Mouse (Mus musculus) lung, adult 18-20 months (tissue): ENCODE measurements at regions not wholly inside any gene's neighbourhood (a gene's known extent, or its start where the extent isn't known, plus 50 kb on each side); places are given as distances from the start of the nearest gene placed in this dataset.

Experiments used
- DNase-seq, 2 experiments: peaks; one replicate each; pipeline ENCODE4 v3.0.0; 2022; ENCODE audit warnings: mixed read lengths in 2 of 2

GRCm38 (mm10) chr7:37096291-37096690 is 398.4 kb downstream of the Tshz3 start:
- DNase-seq = no peak

DNA sequence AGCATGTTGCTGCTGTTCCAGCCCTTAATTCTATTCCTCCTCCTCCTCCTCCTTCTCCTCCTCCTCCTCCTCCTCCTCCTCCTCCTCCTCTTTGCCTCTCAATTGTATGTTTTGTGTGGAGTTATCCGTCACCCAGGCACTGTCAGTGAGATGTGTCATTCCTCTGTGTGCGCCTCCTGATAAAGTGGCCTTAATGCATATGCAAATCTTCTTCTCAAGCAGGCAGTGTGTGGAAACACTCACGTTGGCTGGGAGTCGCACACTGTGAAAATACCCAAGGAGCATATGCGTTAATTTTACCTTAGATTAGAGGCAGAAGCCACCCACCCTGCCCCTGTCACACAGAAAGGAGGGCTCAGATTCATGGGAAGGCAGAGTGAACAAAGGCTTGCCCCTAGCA is 401.0 kb downstream of the Tshz3 start:
- DNase-seq = no peak

- no peak for DNase-seq
These were observed 406.8 kb downstream of the Tshz3 start for GRCm38 (mm10) chr7:37104671-37105070.

- no peak for DNase-seq
These were observed 413.2 kb downstream of the Tshz3 start for GRCm38 (mm10) chr7:37111071-37111470.

DNA sequence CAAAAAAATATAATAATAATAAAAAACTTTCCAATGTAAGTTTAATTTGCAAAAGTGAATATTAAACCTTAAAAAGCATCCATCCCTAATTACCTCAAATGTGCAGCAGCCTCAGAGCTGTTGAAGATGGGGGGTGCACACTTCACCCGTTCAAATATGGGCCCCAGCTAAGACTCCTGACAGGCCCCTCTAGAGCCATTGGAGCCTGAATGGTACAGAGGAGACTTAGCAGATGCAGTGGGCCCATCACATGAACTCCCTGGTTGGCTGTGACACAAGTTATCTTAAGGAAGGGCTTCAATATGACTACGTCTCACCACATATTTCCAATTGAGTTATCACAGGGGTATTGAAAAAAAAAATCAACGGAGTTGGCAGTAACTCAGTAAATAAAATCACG is 422.9 kb downstream of the Tshz3 start:
- no peak for DNase-seq

DNA sequence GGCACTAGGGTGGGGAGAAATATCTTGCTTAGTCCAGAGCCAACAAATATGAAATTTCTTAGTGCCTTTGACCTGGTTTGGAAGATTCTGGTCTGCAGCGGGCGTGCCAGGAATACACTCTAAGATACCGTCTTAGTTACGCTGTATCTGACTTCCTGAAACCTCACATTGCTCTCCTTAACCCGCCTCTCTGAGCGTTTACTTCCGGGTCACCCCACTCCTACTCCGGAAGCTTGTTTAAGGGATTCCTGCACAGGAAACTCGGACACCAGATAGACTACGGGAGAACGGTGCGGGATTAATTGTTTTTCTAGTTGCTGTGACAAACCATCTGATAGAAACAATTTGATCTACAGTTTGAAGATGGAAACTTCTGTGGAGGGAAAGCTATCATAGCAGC is 442.3 kb downstream of the Tshz3 start:
- DNase-seq = no peak

DNA sequence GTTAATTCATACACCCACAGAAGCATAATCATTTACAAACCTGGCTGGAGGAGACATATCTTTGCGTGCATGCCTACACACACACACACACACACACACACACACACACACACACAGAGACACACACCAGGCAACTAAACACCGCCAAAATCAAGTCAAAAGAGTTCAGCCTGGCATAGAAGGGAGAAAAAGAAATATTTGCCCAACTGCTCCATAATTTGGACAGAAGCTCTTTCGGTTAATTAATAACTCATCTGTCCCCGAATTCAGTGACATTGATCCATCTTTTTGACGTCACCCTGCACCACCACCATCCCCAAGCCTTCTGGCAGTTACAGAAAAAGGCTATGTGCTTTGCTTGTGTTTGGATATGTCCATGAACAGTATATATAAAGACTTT is 444.9 kb downstream of the Tshz3 start:
- DNase-seq = no peak

DNA sequence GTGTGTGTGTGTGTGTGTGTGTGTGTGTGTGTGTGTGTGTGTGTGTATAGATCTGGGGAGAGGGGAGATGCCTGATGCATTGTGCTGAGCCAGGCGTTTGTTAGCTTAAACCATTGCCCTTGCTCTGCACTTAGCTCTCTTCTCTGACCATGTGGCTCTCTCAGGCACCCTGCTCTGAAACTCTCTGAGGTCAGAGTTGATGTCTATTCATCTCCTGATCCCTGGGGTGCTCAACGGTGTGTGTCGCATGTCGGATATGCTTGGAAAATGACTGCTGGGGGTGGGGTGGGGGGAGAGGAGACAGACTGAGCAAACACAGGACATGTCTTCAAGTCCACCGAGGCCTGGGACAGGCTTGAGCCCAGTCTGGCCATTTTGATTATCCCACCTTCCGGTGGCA is 446.4 kb downstream of the Tshz3 start:
- DNase-seq = no peak

- DNase-seq = no peak
These were observed 451.8 kb downstream of the Tshz3 start for GRCm38 (mm10) chr7:37149711-37150110.

DNA sequence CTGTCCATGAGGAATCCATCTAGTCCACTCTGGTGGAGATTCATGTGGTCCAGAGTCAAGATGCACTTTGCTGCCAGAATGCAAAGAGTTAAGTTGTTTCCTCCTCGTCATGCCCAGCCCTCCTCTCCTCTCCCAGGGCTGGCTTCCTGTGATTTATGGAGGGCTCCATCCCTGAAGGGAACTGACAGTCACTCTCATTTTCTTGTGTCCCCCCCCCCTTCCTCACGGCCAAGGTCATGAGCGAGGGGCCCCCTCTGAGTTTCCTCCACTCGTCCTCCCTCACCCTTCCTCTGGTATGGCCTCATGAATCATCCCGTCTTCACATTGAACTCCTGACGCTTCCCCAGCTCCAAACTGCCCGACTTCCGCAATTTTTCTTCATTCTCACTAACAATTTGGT is 461.9 kb downstream of the Tshz3 start:
- no peak for DNase-seq

DNA sequence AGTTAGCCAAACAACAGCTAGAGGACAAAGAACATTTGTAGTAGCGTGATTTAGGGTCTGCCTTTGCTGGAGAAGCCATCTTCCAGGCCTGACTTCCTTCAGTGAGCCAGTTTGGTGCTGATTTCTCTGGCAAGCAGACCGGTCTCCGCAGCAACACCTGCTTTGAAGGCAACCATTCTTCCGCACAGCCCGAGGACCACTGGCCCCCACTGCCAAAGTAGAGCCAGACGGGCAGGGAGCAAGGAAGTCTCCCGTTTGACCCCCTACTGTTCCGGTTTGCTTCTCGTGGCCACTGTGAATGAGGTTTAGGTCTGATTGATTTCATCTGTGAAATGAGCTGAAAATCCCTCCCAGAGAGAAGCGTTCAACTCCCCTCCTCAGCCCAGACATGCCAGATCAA is 471.0 kb downstream of the Tshz3 start:
- no peak for DNase-seq

DNA sequence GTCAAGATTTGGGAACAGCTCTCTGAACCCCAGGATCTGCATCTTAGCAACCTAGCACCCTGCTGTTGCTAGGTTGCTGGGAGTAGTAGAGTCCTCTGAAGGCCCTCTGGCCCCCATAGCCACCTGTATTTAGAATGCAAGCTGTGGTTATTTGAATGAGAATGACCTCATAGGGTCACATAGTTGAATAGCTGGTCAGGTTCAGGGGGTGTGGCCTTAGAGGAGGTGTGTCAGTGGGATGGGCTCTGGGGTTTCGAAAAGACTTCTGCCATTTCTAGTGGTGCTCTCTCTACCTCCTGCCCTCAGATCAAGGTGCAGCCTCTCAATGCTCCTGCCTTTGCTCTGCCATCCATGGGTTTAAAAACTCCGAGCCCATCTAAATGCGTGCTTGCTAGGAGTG is 477.8 kb downstream of the Tshz3 start:
- DNase-seq = no peak

DNA sequence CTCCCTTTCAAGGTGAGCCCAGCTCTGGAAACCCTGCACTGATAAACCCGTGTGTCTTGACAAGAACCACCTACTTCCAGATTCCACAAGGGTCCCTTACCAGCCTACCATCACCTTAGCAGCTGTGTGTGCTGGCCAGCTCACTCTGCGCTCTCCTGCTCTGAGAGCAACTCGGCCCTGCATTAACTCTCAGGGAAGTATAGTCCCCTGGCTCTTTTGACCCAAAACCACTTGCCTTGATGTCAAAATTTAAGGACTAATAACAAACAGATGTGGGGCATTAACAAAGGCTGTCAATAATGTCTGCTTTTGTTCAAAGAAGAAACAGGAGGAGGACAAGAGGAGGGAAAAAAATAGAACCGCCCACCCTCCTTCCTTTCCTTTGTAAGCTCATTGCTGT is 480.3 kb downstream of the Tshz3 start:
- no peak for DNase-seq

DNA sequence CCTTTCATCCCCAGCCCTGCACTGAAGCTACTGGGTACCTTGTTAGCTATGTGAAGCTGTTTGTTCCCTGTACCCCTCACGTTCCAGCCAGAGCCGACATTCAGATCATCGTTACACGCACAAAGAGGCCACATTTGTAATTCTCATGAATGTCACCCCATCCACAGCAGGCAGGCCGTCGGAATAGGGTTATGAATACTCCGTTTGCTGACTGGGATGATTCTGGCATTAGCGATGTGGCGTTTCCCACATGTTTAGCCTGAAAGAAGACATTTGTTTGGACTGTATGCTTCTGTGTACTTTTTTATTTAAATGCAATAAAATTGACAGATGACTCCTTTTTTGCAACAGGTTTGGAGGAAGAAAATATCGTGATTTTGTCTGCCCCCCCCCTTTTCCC is 482.0 kb downstream of the Tshz3 start:
- no peak for DNase-seq

DNA sequence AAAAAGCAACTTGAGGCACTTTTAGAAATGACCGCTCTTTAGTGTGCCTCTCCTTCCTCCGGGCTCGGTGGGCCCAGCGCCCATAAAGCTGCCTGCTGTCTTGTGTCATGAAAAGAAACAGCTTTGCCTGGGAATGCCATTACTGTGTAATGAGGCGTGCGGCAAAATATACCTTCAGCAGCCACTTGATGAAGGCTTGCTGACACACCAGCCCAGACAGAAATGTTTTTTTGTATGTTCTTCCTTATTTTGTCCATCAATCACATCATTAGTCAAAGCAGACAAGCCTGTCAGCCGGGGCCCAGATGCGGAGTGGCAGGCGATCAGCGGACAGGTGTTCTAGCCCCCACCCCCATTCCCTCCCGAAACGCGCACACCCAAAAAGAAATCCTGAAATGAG is 482.5 kb downstream of the Tshz3 start:
- DNase-seq = no peak

- no peak for DNase-seq
These were observed 483.2 kb downstream of the Tshz3 start for GRCm38 (mm10) chr7:37181109-37181508.

- DNase-seq = no peak
These were observed 494.6 kb downstream of the Tshz3 start for GRCm38 (mm10) chr7:37192536-37192935.

DNA sequence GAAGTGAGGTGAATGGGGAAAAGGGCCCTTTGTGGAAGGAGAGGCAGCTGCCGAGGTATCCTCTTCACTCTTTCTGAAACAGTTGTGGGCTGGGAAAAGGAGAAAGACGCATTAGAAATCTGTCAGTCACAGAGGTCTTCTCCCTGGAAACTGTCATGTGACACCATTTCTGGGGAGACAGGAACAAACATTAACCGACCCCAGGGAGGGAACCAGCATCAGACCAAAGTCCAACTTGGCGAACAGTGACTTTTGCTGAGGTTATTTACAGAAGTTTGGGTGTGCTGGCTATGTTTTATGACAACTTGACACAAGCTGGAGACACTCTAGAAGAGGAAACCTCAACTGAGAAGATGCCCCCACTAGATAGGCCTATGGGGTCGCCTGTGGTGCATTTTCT is 506.9 kb downstream of the Tshz3 start:
- DNase-seq = no peak

DNA sequence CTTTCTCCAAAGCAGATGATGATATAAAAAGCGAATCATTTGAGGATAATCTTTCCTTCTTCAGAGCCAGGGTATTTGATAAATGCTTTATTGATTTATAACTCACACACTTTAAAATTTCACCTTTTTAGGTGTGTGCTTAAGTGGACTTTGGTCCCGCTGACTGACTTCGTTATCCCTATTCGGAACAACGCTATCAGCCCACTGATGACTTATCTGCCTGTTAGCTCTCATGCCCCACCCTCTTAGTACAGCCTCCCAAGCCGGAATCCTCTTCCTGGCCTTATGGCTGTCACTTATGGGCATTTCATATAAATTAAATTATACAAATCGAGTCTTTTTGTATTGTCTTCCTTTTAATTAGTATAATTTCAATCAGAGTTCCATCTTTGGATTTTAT is 510.4 kb downstream of the Tshz3 start:
- DNase-seq = no peak

- DNase-seq = no peak
These were observed 515.8 kb downstream of the Tshz3 start for GRCm38 (mm10) chr7:37213751-37214181.

DNA sequence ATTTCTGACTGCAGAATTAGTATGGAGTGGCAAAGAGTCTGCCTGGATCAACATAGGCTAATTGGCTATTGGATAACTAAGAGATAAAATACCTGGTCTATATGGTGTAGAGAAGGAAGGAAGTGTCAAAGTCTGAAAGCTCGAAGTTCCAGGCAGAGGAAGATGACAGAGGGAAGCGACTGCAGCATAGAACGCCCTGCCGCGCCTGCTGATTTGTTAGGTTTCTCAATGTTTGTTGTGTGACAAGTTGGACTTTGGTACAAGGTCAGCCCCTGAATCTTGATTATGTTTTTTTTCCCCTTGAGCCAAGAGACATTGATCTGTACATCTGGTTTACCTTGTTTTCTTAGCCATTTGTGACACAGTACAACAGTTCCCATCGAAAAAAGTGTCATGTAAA is 517.6 kb downstream of the Tshz3 start:
- DNase-seq = no peak

GRCm38 (mm10) chr7:37220476-37220875 is 522.6 kb downstream of the Tshz3 start:
- no peak for DNase-seq

DNA sequence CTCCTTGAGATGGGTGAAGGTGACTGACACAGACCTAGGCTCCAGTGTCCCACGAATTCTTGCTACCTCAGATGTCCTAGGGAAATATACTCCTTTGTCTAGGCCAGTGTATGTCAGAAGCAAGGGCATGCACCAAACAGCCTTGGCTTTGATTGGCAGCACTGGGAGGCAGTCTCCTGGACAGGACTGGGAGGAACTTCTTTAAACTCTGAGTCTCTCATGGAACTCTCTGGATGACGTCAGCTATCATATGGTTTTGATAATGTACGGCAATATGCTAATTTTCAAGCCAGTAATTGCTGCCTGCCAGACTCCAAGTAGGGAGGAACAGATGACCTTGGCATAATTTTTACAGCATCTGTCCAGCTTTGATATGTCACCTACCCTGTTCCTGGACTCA is 528.5 kb downstream of the Tshz3 start:
- no peak for DNase-seq

DNA sequence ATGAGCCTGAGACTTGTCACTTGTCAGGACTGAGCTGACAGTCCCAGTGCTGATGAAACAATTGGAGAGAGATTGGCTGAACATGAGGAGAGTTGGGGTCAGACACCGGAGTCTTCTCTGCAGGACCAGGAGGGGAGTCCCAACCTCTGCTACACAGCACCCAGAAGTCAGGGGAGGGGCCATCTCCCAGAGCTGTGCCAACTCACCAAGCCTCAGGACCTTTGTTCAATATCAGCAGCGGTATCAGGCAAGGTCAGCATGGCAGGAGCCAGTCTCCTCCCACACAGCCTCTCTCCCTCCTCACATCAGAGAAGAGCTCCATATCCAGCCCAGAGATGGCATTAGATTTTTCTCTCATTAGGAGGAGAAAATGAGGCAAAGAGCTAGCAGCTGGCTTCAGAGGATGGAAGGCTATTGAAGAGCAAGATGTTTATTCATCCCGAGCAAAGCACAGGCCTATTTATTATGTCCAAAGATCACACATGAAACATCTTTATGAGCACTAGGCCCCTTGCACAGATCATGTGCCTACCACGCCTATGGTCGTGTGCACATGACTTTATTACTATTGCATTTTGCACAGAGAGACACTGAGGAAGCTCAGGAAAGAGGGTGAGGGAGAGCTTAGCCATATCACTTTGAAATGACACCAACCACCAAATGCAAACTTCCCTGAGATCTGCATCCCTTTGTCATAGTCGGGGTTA is 532.9 kb downstream of the Tshz3 start:
- DNase-seq = no peak

- no peak for DNase-seq
These were observed 532.6 kb downstream of the Zfp536 start for GRCm38 (mm10) chr7:37240832-37241231.

DNA sequence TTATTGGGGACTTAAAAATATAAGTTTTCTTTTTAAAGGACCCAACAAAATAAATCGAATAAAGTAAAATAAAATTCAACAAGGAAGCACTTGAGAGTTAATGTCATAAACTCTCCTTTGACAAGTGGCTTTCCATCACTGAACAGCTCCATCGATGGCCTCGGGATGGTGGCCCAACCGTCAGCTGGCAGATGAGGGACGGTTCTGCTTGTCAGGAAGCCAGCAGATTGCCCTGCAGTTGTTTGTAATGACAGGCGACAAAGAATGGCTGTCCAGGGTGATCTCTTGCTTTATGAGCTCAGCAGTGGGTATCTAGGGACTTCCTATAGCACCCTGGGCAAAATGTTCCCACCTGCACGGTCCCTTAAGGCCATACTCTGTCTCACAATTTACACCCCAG is 531.7 kb downstream of the Zfp536 start:
- DNase-seq = no peak
